Mouse (Mus musculus) C2C12 (cell line): Measurements from ENCODE around the gene 2410137M14Rik.

Experiments used
- CEBPB ChIP-seq: IDR thresholded peaks from one replicate; pipeline ENCODE4 v1.6.1; 2011; ENCODE audit warnings: low read depth, mild to moderate bottlenecking, control low read depth, moderate library complexity
- CTCF ChIP-seq: IDR thresholded peaks from one replicate; pipeline ENCODE4 v1.5.1; 2011; ENCODE audit not compliant: control insufficient read depth, insufficient read depth, insufficient read length
- MAX ChIP-seq: IDR thresholded peaks from one replicate; pipeline ENCODE4 v1.6.1; 2011; ENCODE audit warnings: mild to moderate bottlenecking, control low read depth
- MYOG ChIP-seq: IDR thresholded peaks from one replicate; pipeline ENCODE4 v1.6.1; 2011; ENCODE audit not compliant: control insufficient read depth, insufficient read length; ENCODE audit errors: extremely low read depth
- USF1 ChIP-seq: IDR thresholded peaks from one replicate; pipeline ENCODE4 v1.6.1; 2011; ENCODE audit warnings: low read depth, mild to moderate bottlenecking, control low read depth, moderate library complexity

GRCm38 (mm10) chr17:37026425-37026824, 45.4 kb upstream of the 2410137M14Rik start:
- TF ChIP-seq CTCF (no peak), USF1 (no peak), MYOG (no peak), CEBPB (no peak), MAX (no peak)
